Mouse (Mus musculus) forebrain, embryonic 15.5 days (tissue): Measurements from ENCODE around the gene Kcnc3. TPM values are rescaled to one million over a fixed set of nuclear protein-coding genes. Genes with fewer than 3 reads are reported as not detected.

Experiments
- ATAC-seq: fragments of 200-750 bp; cut with Nextera tagmentation; replicated peaks from 2 replicates; pipeline ENCODE4 v1.8.0; 2017; ENCODE audit warnings: mild to moderate bottlenecking, moderate TSS enrichment, moderate library complexity
- H3K27ac ChIP-seq: fragments of 300-500 bp; sonication (generic); replicated peaks from 2 replicates; pipeline ENCODE4 v1.5.1; 2015; ENCODE audit warnings: mild to moderate bottlenecking, inconsistent platforms
- H3K27me3 ChIP-seq: fragments of 300-500 bp; sonication (generic); 2 replicates; pipeline ENCODE4 v1.6.1; 2015; ENCODE audit warnings: inconsistent platforms
- H3K36me3 ChIP-seq: fragments of 300-500 bp; sonication (generic); 2 replicates; pipeline ENCODE4 v1.6.1; 2015; ENCODE audit warnings: mild to moderate bottlenecking, inconsistent platforms
- H3K4me1 ChIP-seq: fragments of 300-500 bp; sonication (generic); 2 replicates; pipeline ENCODE4 v1.6.1; 2015; ENCODE audit warnings: inconsistent platforms
- H3K4me2 ChIP-seq: fragments of 300-500 bp; sonication (generic); replicated peaks from 2 replicates; pipeline ENCODE4 v1.6.1; 2015; ENCODE audit warnings: mild to moderate bottlenecking, inconsistent platforms
- H3K4me3 ChIP-seq: fragments of 300-500 bp; sonication (generic); 2 replicates; pipeline ENCODE4 v1.5.1; 2015; ENCODE audit warnings: mild to moderate bottlenecking, inconsistent platforms
- H3K9ac ChIP-seq: fragments of 300-500 bp; sonication (generic); replicated peaks from 2 replicates; pipeline ENCODE4 v1.6.1; 2015; ENCODE audit warnings: mild to moderate bottlenecking, inconsistent platforms
- H3K9me3 ChIP-seq: fragments of 300-500 bp; sonication (generic); 2 replicates; pipeline ENCODE4 v1.6.1; 2016; ENCODE audit warnings: inconsistent platforms
- WGBS: fragments of 180-500 bp; shearing (Covaris S2); methylation state at CpG from one replicate; pipeline ENCODE4 v1.1.7; 2015; ENCODE audit warnings: mixed read lengths; 5-methylcytosine and 5-hydroxymethylcytosine counted together
- polyA plus RNA-seq: library from polyadenylated mRNA; unstranded; fragments of >200 nt; fragmentation: Nextera tagmentation; extraction: Ambion mirVana; gene quantifications from 2 replicates; pipeline ENCODE4 v1.2.1, GENCODE M21; 2015

Kcnc3 gene
- polyA plus RNA-seq, 1 experiment from 2014 or later, result 2.6 TPM

- Histone ChIP-seq H3K9ac (no peak overlapping the region), H3K27me3 (peaks cover 50% of the 10 kb centered on the region), H3K4me2 (no peak overlapping the region), H3K9me3 (no peaks in the 10 kb centered on the region), H3K4me3 (no peak overlapping the region), H3K4me1 (peaks cover 20% of the 10 kb centered on the region), H3K36me3 (no peaks in the 10 kb centered on the region), H3K27ac (no peak overlapping the region)
- WGBS, result 16% methylated on average over 19 of the region's 19 CpGs
- ATAC-seq, result no peak
These were observed 11.2 kb downstream of the Kcnc3 start for GRCm38 (mm10) chr7:44601646-44602045.

- H3K36me3 ChIP-seq, result no peaks in the 10 kb centered on the region
- ATAC-seq, result 0 out of 2 replicates have a peak, but pooled peaks have one; percentile 20
- WGBS, result 9% methylated on average over 11 of the region's 11 CpGs
- no peak overlapping the region for H3K9ac ChIP-seq
- H3K4me2 ChIP-seq, result no peak overlapping the region
- H3K4me3 ChIP-seq, result no peak overlapping the region
- no peaks in the 10 kb centered on the region for H3K9me3 ChIP-seq
- H3K4me1 ChIP-seq, result peaks cover 20% of the 10 kb centered on the region
- no peak overlapping the region for H3K27ac ChIP-seq
- peaks cover 58% of the 10 kb centered on the region for H3K27me3 ChIP-seq
These were observed 12.0 kb downstream of the Kcnc3 start for GRCm38 (mm10) chr7:44602443-44602842.

GRCm38 (mm10) chr7:44603186-44603855 lies 12.9 kb downstream of the Kcnc3 start:
- no peaks in the 10 kb centered on the region for H3K9me3 ChIP-seq
- 0 out of 2 replicates have a peak overlapping the region, but pooled peaks have one; percentile 44 for H3K4me2 ChIP-seq
- H3K4me1 ChIP-seq, result peaks cover 20% of the 10 kb centered on the region
- 3% methylated on average over 20 of the region's 20 CpGs for WGBS
- no peak for ATAC-seq
- H3K27ac ChIP-seq, result no peak overlapping the region
- no peak overlapping the region for H3K4me3 ChIP-seq
- no peaks in the 10 kb centered on the region for H3K36me3 ChIP-seq
- H3K9ac ChIP-seq, result no peak overlapping the region
- peaks cover 59% of the 10 kb centered on the region for H3K27me3 ChIP-seq

GRCm38 (mm10) chr7:44604139-44604606 lies 13.7 kb downstream of the Kcnc3 start:
- Histone ChIP-seq H3K4me2 (peak overlapping the region; percentile 44), H3K4me1 (peaks cover 20% of the 10 kb centered on the region), H3K27me3 (peaks cover 59% of the 10 kb centered on the region), H3K9ac (no peak overlapping the region), H3K9me3 (no peaks in the 10 kb centered on the region), H3K4me3 (peak overlapping the region; percentile 33), H3K27ac (no peak overlapping the region), H3K36me3 (no peaks in the 10 kb centered on the region)
- peak; percentile 51 for ATAC-seq
- WGBS, result under 1% methylated on average over 23 of the region's 25 CpGs

GRCm38 (mm10) chr7:44604619-44605018 lies 14.2 kb downstream of the Kcnc3 start:
- Histone ChIP-seq H3K27ac (no peak overlapping the region), H3K27me3 (peaks cover 59% of the 10 kb centered on the region), H3K9ac (no peak overlapping the region), H3K4me2 (peak overlapping the region; percentile 44), H3K4me1 (peaks cover 20% of the 10 kb centered on the region), H3K36me3 (no peaks in the 10 kb centered on the region), H3K4me3 (peak overlapping the region; percentile 33), H3K9me3 (no peaks in the 10 kb centered on the region)
- no peak for ATAC-seq
- 1% methylated on average over 8 of the region's 8 CpGs for WGBS

- Histone ChIP-seq H3K4me1 (peaks cover 20% of the 10 kb centered on the region), H3K4me2 (no peak overlapping the region), H3K9me3 (no peaks in the 10 kb centered on the region), H3K36me3 (no peaks in the 10 kb centered on the region), H3K27me3 (peaks cover 59% of the 10 kb centered on the region), H3K27ac (no peak overlapping the region), H3K4me3 (no peak overlapping the region), H3K9ac (no peak overlapping the region)
- ATAC-seq, result no peak
- WGBS, result 30% methylated on average over 7 of the region's 7 CpGs
These were observed 15.0 kb downstream of the Kcnc3 start for GRCm38 (mm10) chr7:44605436-44605835.

- Histone ChIP-seq H3K9ac (no peak overlapping the region), H3K36me3 (no peaks in the 10 kb centered on the region), H3K27me3 (peaks cover 53% of the 10 kb centered on the region), H3K4me2 (0 out of 2 replicates have a peak overlapping the region, but pooled peaks have one; percentile 1), H3K27ac (no peak overlapping the region), H3K9me3 (no peaks in the 10 kb centered on the region), H3K4me3 (no peak overlapping the region), H3K4me1 (peaks cover 20% of the 10 kb centered on the region)
- 10% methylated on average over 29 of the region's 29 CpGs for WGBS
- no peak for ATAC-seq
These were observed 15.9 kb downstream of the Kcnc3 start for GRCm38 (mm10) chr7:44606171-44606901.

- H3K27ac ChIP-seq, result no peak overlapping the region
- 64% methylated on average over 7 of the region's 7 CpGs for WGBS
- peaks cover 13% of the 10 kb centered on the region; the same call in 1 of the 2 replicates for H3K27me3 ChIP-seq
- H3K9ac ChIP-seq, result no peak overlapping the region
- no peaks in the 10 kb centered on the region for H3K4me1 ChIP-seq
- ATAC-seq, result no peak
- H3K4me2 ChIP-seq, result no peak overlapping the region
- no peaks in the 10 kb centered on the region for H3K9me3 ChIP-seq
- no peaks in the 10 kb centered on the region for H3K36me3 ChIP-seq
- no peak overlapping the region for H3K4me3 ChIP-seq
These were observed 21.7 kb downstream of the Kcnc3 start for GRCm38 (mm10) chr7:44612192-44612591.

- Histone ChIP-seq H3K27ac (no peak overlapping the region), H3K9me3 (no peaks in the 10 kb centered on the region), H3K27me3 (peaks cover 10% of the 10 kb centered on the region; the same call in 1 of the 2 replicates), H3K4me2 (0 out of 2 replicates have a peak overlapping the region, but pooled peaks have one; percentile 6), H3K4me1 (no peaks in the 10 kb centered on the region), H3K9ac (no peak overlapping the region), H3K4me3 (no peak overlapping the region), H3K36me3 (no peaks in the 10 kb centered on the region)
- WGBS, result 5% methylated on average over 20 of the region's 20 CpGs
- ATAC-seq, result no peak
These were observed 23.7 kb downstream of the Kcnc3 start for GRCm38 (mm10) chr7:44614041-44614688.

- Histone ChIP-seq H3K4me1 (no peaks in the 10 kb centered on the region), H3K36me3 (no peaks in the 10 kb centered on the region), H3K9me3 (no peaks in the 10 kb centered on the region), H3K4me3 (no peak overlapping the region), H3K27ac (no peak overlapping the region), H3K9ac (no peak overlapping the region), H3K4me2 (no peak overlapping the region), H3K27me3 (peaks cover 10% of the 10 kb centered on the region; the same call in 1 of the 2 replicates)
- no peak for ATAC-seq
- WGBS, result 16% methylated on average over 10 of the region's 10 CpGs
These were observed 24.8 kb downstream of the Kcnc3 start for GRCm38 (mm10) chr7:44615309-44615708.

- no peak for ATAC-seq
- Histone ChIP-seq H3K27me3 (peaks cover 10% of the 10 kb centered on the region; the same call in 1 of the 2 replicates), H3K4me2 (no peak overlapping the region), H3K27ac (no peak overlapping the region), H3K9ac (no peak overlapping the region), H3K9me3 (no peaks in the 10 kb centered on the region), H3K4me1 (no peaks in the 10 kb centered on the region), H3K4me3 (no peak overlapping the region), H3K36me3 (no peaks in the 10 kb centered on the region)
- 80% methylated on average over 14 of the region's 14 CpGs for WGBS
These were observed 25.5 kb downstream of the Kcnc3 start for GRCm38 (mm10) chr7:44615987-44616386.

- no peak overlapping the region for H3K4me3 ChIP-seq
- H3K9ac ChIP-seq, result no peak overlapping the region
- no peaks in the 10 kb centered on the region for H3K4me1 ChIP-seq
- no peak for ATAC-seq
- no peaks in the 10 kb centered on the region for H3K9me3 ChIP-seq
- H3K36me3 ChIP-seq, result no peaks in the 10 kb centered on the region
- peaks cover 10% of the 10 kb centered on the region; the same call in 1 of the 2 replicates for H3K27me3 ChIP-seq
- no peak overlapping the region for H3K4me2 ChIP-seq
- WGBS, result 81% methylated on average over 3 of the region's 3 CpGs
- H3K27ac ChIP-seq, result no peak overlapping the region
These were observed 26.6 kb downstream of the Kcnc3 start for GRCm38 (mm10) chr7:44617059-44617458.
